Comparison of ENCODE assay signal across 27 mouse cellular contexts in genomic region chr7:139091681-139092080, GRCm38 (mm10). TPM values are rescaled to one million over a fixed set of nuclear protein-coding genes. Genes with fewer than 3 reads are reported as not detected.
"Had no signal": no experiment of that assay in that cellular context is flagged by ENCODE, and none has a peak within 500 bp of the region (broad histone marks: within the 10 kb centered on the region; RNA-seq: fewer than 3 reads in every experiment).

No protein-coding gene starts in this region.

- DNase-seq: kidney, adult 9 months; kidney, postnatal 14 days; layer of hippocampus, adult 9-11 months; layer of hippocampus, postnatal 36 days; liver; lung, adult 18-20 months; lung, postnatal 10 days; lung, postnatal 36 days; retina, postnatal 1 day; right cerebral cortex, postnatal 25 days; spleen, adult 18-20 months; thymus, postnatal 25 days had no signal

- H3K27ac ChIP-seq: left cerebral cortex, adult 2 months; limb, embryonic 10.5 days; limb, embryonic 13.5 days; liver, embryonic 12.5 days; liver, embryonic 15.5 days; lung, embryonic 15.5 days; midbrain, embryonic 10.5 days; midbrain, embryonic 13.5 days; stomach, embryonic 15.5 days had no signal

- H3K4me3 ChIP-seq: layer of hippocampus, adult 2 months; left cerebral cortex, adult 2 months; limb, embryonic 10.5 days; limb, embryonic 13.5 days; liver, embryonic 12.5 days; liver, embryonic 15.5 days; lung, embryonic 15.5 days; megakaryocyte, embryonic 14.5 days; midbrain, embryonic 10.5 days; midbrain, embryonic 13.5 days; myocyte; neural tube, embryonic 13.5 days; stomach, embryonic 15.5 days had no signal

RNA-seq across cellular contexts. Expression of gene Dpysl4, which starts 5.9 kb away (rescaled TPM):
- total RNA-seq: monocyte, adult 5-6 weeks; neutrophil, adult 5-6 weeks had no signal
